16 mouse cellular contexts compared by ENCODE assay signal in genomic region chr1:182609701-182610335, GRCm38 (mm10). TPM values are rescaled to one million over a fixed set of nuclear protein-coding genes. Genes with fewer than 3 reads are reported as not detected.
DNase-seq lines count a peak whose midpoint lies in the region; ATAC-seq lines count a peak whose summit lies in the region.
"Had no signal": no experiment of that assay in that cellular context is flagged by ENCODE, and none has a peak within 500 bp of the region (broad histone marks: within the 10 kb centered on the region; RNA-seq: fewer than 3 reads in every experiment).

No protein-coding gene starts in this region.

- H3K27me3 ChIP-seq in kidney, embryonic 15.5 days, result no peaks in the 10 kb centered on the region

- H3K27ac ChIP-seq in kidney, embryonic 15.5 days, result no peak overlapping the region
- H3K27ac ChIP-seq: liver, embryonic 14.5 days had no signal

- no peaks in the 10 kb centered on the region for H3K36me3 ChIP-seq in kidney, embryonic 15.5 days

- intact Hi-C loops in gastrocnemius, postnatal 14 days (cut with DNase I; ENCODE audit: low total_unique reads), result no loop called here

- no peaks in the 10 kb centered on the region for H3K9me3 ChIP-seq in kidney, embryonic 15.5 days (replicated peaks)

- WGBS in kidney, embryonic 15.5 days, result 54% methylated on average over 4 of the region's 4 CpGs

- no peak overlapping the region for H3K4me2 ChIP-seq in kidney, embryonic 15.5 days

- H3K4me1 ChIP-seq in kidney, embryonic 15.5 days, result peaks cover 5% of the 10 kb centered on the region; the same call in 1 of the 2 replicates

- H3K9ac ChIP-seq in kidney, embryonic 15.5 days, result no peak overlapping the region
- H3K9ac ChIP-seq: liver, embryonic 14.5 days had no signal

- DNase-seq in gastrocnemius, postnatal 14 days, result peak; percentile 13
- no peak for DNase-seq in gastrocnemius, adult 18-20 months (ENCODE audit: low spot score)
- peak; percentile 54 for DNase-seq in Muller cell, postnatal 12 days (ENCODE audit: inconsistent ontology term)
- DNase-seq in cerebellum, adult 9-10 months, result peak; percentile 19
- no peak for DNase-seq in left cerebral cortex, adult 8-10 months (ENCODE audit: low spot score in 2 of 2)
- no peak for DNase-seq in retina, postnatal 1 day
- DNase-seq: B cell, adult 2 months; heart, postnatal 4 days; lung, postnatal 14 days; right cerebral cortex, postnatal 14 days; thymus, postnatal 36 days had no signal

- H3K4me3 ChIP-seq in kidney, embryonic 15.5 days (replicated peaks), result no peak overlapping the region

- ATAC-seq in kidney, embryonic 15.5 days (replicated peaks; ENCODE audit: low FRiP score), result 0 out of 2 replicates have a peak, but pooled peaks have one; percentile 6
- ATAC-seq in erythroblast, adult 5-6 weeks (replicated peaks; ENCODE audit: low FRiP score, poor library complexity, severe bottlenecking), result no peak
- ATAC-seq: forebrain, embryonic 16.5 days had no signal

RNA-seq across cellular contexts. Expression of gene Capn8, which starts 45.0 kb away (rescaled TPM):
- not detected for total RNA-seq in gastrocnemius, postnatal 14 days (2021)
- total RNA-seq in gastrocnemius, adult 18-20 months (2021), result not detected
- 0.19 TPM in 1 of 2 replicates, not detected in the other for polyA plus RNA-seq in kidney, embryonic 15.5 days (2015; fragmentation: Nextera tagmentation; extraction: Ambion mirVana)
- total RNA-seq in erythroblast, adult 5-6 weeks (2015; ENCODE audit: low replicate concordance), result not detected in 2 replicates
- total RNA-seq in erythroblast, adult 5-6 weeks (2017; ENCODE audit: low replicate concordance), result not detected in 2 replicates
- under 1 TPM in 1 of 4 experiments, not detected in 3; 0.18 TPM for total RNA-seq in left cerebral cortex, adult 8-10 months (2022)
- total RNA-seq: ES-E14; heart, postnatal 4 days had no signal

Comparison
In these comparisons a context has a peak if more than half of its experiments do, and no peak if none do; other contexts are left out.
1. DNase-seq: peak in gastrocnemius, postnatal 14 days (single experiment), Muller cell, postnatal 12 days (single experiment) and cerebellum, adult 9-10 months (single experiment); none in gastrocnemius, adult 18-20 months (single experiment), left cerebral cortex, adult 8-10 months (0 of 2) and retina, postnatal 1 day (single experiment).